Mouse (Mus musculus) heart, embryonic 10.5 days (tissue): ENCODE data around the gene Gm20388. TPM values are rescaled to one million over a fixed set of nuclear protein-coding genes. Genes with fewer than 3 reads are reported as not detected.

Source experiments
- DNase-seq: peaks from one replicate; pipeline ENCODE4 v3.0.0-alpha.2; 2017; ENCODE audit warnings: low spot score
- H3K27ac ChIP-seq: fragments of 300-500 bp; sonication (generic); 2 replicates; pipeline ENCODE4 v1.5.1; 2016; ENCODE audit warnings: mild to moderate bottlenecking
- H3K27me3 ChIP-seq: fragments of 300-500 bp; sonication (generic); 2 replicates; pipeline ENCODE4 v1.6.1; 2016; ENCODE audit warnings: mild to moderate bottlenecking; ENCODE audit not compliant: poor library complexity, insufficient read depth, severe bottlenecking
- H3K36me3 ChIP-seq: fragments of 300-500 bp; sonication (generic); 2 replicates; pipeline ENCODE4 v1.6.1; 2016; ENCODE audit warnings: mild to moderate bottlenecking, moderate library complexity
- H3K4me1 ChIP-seq: fragments of 300-500 bp; sonication (generic); 2 replicates; pipeline ENCODE4 v1.6.1; 2016; ENCODE audit warnings: mild to moderate bottlenecking
- H3K4me3 ChIP-seq: fragments of 300-500 bp; sonication (generic); 2 replicates; pipeline ENCODE4 v1.5.1; 2016; ENCODE audit warnings: mild to moderate bottlenecking, moderate library complexity
- H3K9me3 ChIP-seq: fragments of 300-500 bp; sonication (generic); 2 replicates; pipeline ENCODE4 v1.6.1; 2016; ENCODE audit warnings: mild to moderate bottlenecking, moderate library complexity
- WGBS: fragments of 180-500 bp; shearing (Covaris S2); methylation state at CpG from one replicate; pipeline ENCODE4 v1.1.7; 2016; 5-methylcytosine and 5-hydroxymethylcytosine counted together
- polyA plus RNA-seq: library from polyadenylated mRNA; unstranded; fragments of >200 nt; fragmentation: Nextera tagmentation; extraction: Ambion mirVana; gene quantifications from 2 replicates; pipeline ENCODE4 v1.2.1, GENCODE M21; 2016

The Gm20388 gene
- polyA plus RNA-seq, 1 experiment from 2014 or later = 4.5 TPM

- peaks cover 77% of the 10 kb centered on the region for H3K4me1 ChIP-seq
- 73% methylated on average over 11 of the region's 11 CpGs for WGBS
- H3K36me3 ChIP-seq = no peaks in the 10 kb centered on the region
- peak overlapping the region; percentile 56 for H3K27ac ChIP-seq
- no peaks in the 10 kb centered on the region for H3K27me3 ChIP-seq
- DNase-seq = no peak
- H3K4me3 ChIP-seq = no peak overlapping the region
- no peaks in the 10 kb centered on the region for H3K9me3 ChIP-seq
Observed at GRCm38 (mm10) chr8:120619235-120620180, 708.9 kb downstream of the Gm20388 start.

- peak overlapping the region; percentile 56 for H3K27ac ChIP-seq
- H3K9me3 ChIP-seq = no peaks in the 10 kb centered on the region
- no peak overlapping the region for H3K4me3 ChIP-seq
- no peaks in the 10 kb centered on the region for H3K27me3 ChIP-seq
- no peak for DNase-seq
- no peaks in the 10 kb centered on the region for H3K36me3 ChIP-seq
- 41% methylated on average over 7 of the region's 7 CpGs for WGBS
- H3K4me1 ChIP-seq = peaks cover 80% of the 10 kb centered on the region
Observed at GRCm38 (mm10) chr8:120620441-120620840, 709.8 kb downstream of the Gm20388 start.

- 51% methylated on average over 14 of the region's 14 CpGs for WGBS
- Histone ChIP-seq H3K4me3 (no peak overlapping the region), H3K4me1 (peaks cover 67% of the 10 kb centered on the region), H3K36me3 (no peaks in the 10 kb centered on the region), H3K27ac (peak overlapping the region; percentile 83), H3K9me3 (no peaks in the 10 kb centered on the region), H3K27me3 (0 out of 2 replicates have a peak, but pooled peaks cover 3% of the 10 kb centered on the region)
- no peak for DNase-seq
Observed at GRCm38 (mm10) chr8:120622161-120622560, 711.5 kb downstream of the Gm20388 start.

GRCm38 (mm10) chr8:120623608-120624007 lies 713.0 kb downstream of the Gm20388 start:
- peak overlapping the region; percentile 44 for H3K27ac ChIP-seq
- DNase-seq = no peak
- 29% methylated on average over 2 of the region's 2 CpGs for WGBS

GRCm38 (mm10) chr8:120626461-120626860 lies 715.8 kb downstream of the Gm20388 start:
- 62% methylated on average over 11 of the region's 11 CpGs for WGBS
- Histone ChIP-seq H3K27ac (no peak overlapping the region), H3K4me1 (peaks cover 54% of the 10 kb centered on the region), H3K27me3 (0 out of 2 replicates have a peak, but pooled peaks cover 12% of the 10 kb centered on the region), H3K36me3 (no peaks in the 10 kb centered on the region), H3K9me3 (no peaks in the 10 kb centered on the region), H3K4me3 (no peak overlapping the region)
- DNase-seq = no peak

More at GRCm38 (mm10) chr8:120623608-120624007, 713.0 kb downstream of the Gm20388 start:
- H3K27me3 ChIP-seq = 0 out of 2 replicates have a peak, but pooled peaks cover 6% of the 10 kb centered on the region
- H3K4me3 ChIP-seq = no peak overlapping the region
- no peaks in the 10 kb centered on the region for H3K36me3 ChIP-seq
- no peaks in the 10 kb centered on the region for H3K9me3 ChIP-seq
- peaks cover 60% of the 10 kb centered on the region for H3K4me1 ChIP-seq

- H3K36me3 ChIP-seq = no peaks in the 10 kb centered on the region
- H3K9me3 ChIP-seq = no peaks in the 10 kb centered on the region
- H3K4me1 ChIP-seq = peaks cover 53% of the 10 kb centered on the region
- no peak overlapping the region for H3K27ac ChIP-seq
- H3K27me3 ChIP-seq = peaks cover 20% of the 10 kb centered on the region; the same call in 1 of the 2 replicates
- DNase-seq = no peak
- 86% methylated on average over 5 of the region's 5 CpGs for WGBS
- no peak overlapping the region for H3K4me3 ChIP-seq
Observed at GRCm38 (mm10) chr8:120627298-120627697, 716.7 kb downstream of the Gm20388 start.

GRCm38 (mm10) chr8:120630031-120630430 lies 719.4 kb downstream of the Gm20388 start:
- DNase-seq = no peak
- Histone ChIP-seq H3K27ac (no peak overlapping the region), H3K27me3 (peaks cover 45% of the 10 kb centered on the region), H3K4me1 (peaks cover 56% of the 10 kb centered on the region), H3K4me3 (no peak overlapping the region), H3K36me3 (no peaks in the 10 kb centered on the region), H3K9me3 (peaks cover 3% of the 10 kb centered on the region; the same call in 1 of the 2 replicates)
- 35% methylated on average over 5 of the region's 5 CpGs for WGBS

GRCm38 (mm10) chr8:120630848-120631247 lies 720.2 kb downstream of the Gm20388 start:
- H3K9me3 ChIP-seq = peaks cover 3% of the 10 kb centered on the region; the same call in 1 of the 2 replicates
- no peaks in the 10 kb centered on the region for H3K36me3 ChIP-seq
- no peak for DNase-seq
- H3K4me1 ChIP-seq = peaks cover 52% of the 10 kb centered on the region
- H3K4me3 ChIP-seq = no peak overlapping the region
- H3K27me3 ChIP-seq = peaks cover 50% of the 10 kb centered on the region
- no peak overlapping the region for H3K27ac ChIP-seq
- WGBS = 39% methylated on average over 6 of the region's 6 CpGs

- H3K4me3 ChIP-seq = no peak overlapping the region
- peaks cover 54% of the 10 kb centered on the region for H3K4me1 ChIP-seq
- no peaks in the 10 kb centered on the region for H3K36me3 ChIP-seq
- no peak overlapping the region for H3K27ac ChIP-seq
- DNase-seq = no peak
- WGBS = 74% methylated on average over 21 of the region's 21 CpGs
- H3K9me3 ChIP-seq = peaks cover 3% of the 10 kb centered on the region; the same call in 1 of the 2 replicates
- peaks cover 58% of the 10 kb centered on the region for H3K27me3 ChIP-seq
Observed at GRCm38 (mm10) chr8:120631441-120632375, 721.1 kb downstream of the Gm20388 start.

GRCm38 (mm10) chr8:120632969-120633664 lies 722.5 kb downstream of the Gm20388 start:
- peak overlapping the region; percentile 78; the same call in 1 of the 2 replicates for H3K27ac ChIP-seq
- WGBS = 24% methylated on average over 17 of the region's 17 CpGs
- peaks cover 53% of the 10 kb centered on the region for H3K27me3 ChIP-seq
- no peaks in the 10 kb centered on the region for H3K36me3 ChIP-seq
- no peak for DNase-seq
- H3K4me3 ChIP-seq = peak overlapping the region; percentile 78
- H3K4me1 ChIP-seq = peaks cover 54% of the 10 kb centered on the region
- H3K9me3 ChIP-seq = peaks cover 3% of the 10 kb centered on the region; the same call in 1 of the 2 replicates

- Histone ChIP-seq H3K4me3 (peak overlapping the region; percentile 78), H3K9me3 (peaks cover 3% of the 10 kb centered on the region; the same call in 1 of the 2 replicates), H3K4me1 (peaks cover 51% of the 10 kb centered on the region), H3K36me3 (no peaks in the 10 kb centered on the region), H3K27ac (peak overlapping the region; percentile 78), H3K27me3 (peaks cover 53% of the 10 kb centered on the region)
- no peak for DNase-seq
- 1% methylated on average over 44 of the region's 44 CpGs for WGBS
Observed at GRCm38 (mm10) chr8:120633665-120634271, 723.1 kb downstream of the Gm20388 start.
